Mouse (Mus musculus): ENCODE measurements around the gene 9530003J23Rik. TPM values are rescaled to one million over a fixed set of nuclear protein-coding genes. Genes with fewer than 3 reads are reported as not detected.
A peak's percentile ranks its signal among the peaks of the same experiment; 100 is the strongest.

The 9530003J23Rik gene
- polyA plus RNA-seq, 1 experiment from 2014 or later, result 3.3 TPM

DNA sequence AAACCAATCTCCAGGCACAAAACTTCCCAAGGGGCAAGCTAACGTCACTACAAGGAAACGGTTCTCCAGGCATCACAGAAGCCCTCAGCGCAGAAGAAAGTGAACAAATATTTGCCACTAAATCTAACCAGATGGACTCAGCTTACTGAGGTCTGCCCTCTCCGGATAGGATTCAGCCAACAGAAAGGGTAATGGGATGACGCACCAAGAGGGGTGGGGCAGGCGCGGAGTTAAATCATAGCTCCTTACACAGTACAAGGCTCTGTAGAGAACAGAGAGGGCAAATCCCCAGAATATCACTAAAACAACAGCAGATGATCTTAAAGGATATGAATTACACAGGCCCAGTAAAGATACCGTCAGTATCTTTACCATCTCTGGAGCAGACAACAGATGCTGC lies 20.2 kb downstream of the 9530003J23Rik start:
- no peak for DNase-seq (ENCODE audit: low spot score)
- 95% methylated on average over 8 of the region's 8 CpGs for WGBS

DNA sequence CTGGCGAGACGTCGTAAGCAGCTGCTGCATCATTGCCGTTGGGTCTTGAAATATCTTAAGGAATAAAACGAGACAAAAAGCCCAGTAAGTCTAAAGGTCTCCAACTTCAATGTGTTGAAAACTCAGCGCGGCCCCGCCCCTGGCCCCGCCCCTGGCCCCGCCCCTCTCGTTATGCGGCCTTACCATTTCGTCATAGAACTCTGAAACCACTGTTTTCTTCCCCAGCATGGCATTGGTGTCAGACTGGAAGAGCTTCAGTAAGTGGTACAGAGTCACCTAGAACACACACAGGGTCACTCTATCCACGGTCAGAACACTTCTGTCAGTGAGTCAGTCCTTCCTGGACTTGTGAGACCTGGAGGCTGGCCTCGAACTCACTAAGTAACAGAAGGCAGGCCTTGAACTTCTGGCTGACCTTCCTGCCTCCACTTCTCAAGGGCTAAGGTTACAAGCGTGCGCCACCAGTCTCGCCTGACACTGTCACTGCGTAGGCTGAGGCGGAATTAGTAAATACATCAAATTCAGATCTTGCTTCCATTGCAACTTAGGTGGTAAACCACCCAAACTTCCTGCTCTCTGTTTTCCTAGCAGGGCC lies 21.2 kb downstream of the 9530003J23Rik start:
- H3K4me2 ChIP-seq (replicated peaks; ENCODE audit: low read depth, low read length), result no peak overlapping the region
- H3K27me3 ChIP-seq (replicated peaks; ENCODE audit: insufficient read depth, low read length), result no peaks in the 10 kb centered on the region
- TF ChIP-seq EP300 (IDR thresholded peaks at IDR 0.05) (no peak), CTCF (IDR thresholded peaks at IDR 0.05) (no peak)
- H3K4me1 ChIP-seq (ENCODE audit: insufficient read depth, low read depth, low read length), result no peaks in the 10 kb centered on the region
- ATAC-seq (no peak), DNase-seq (ENCODE audit: low spot score) (no peak)
- H3K4me3 ChIP-seq (ENCODE audit: low read depth, low read length), result no peak overlapping the region
- peaks cover 40% of the 10 kb centered on the region for H3K36me3 ChIP-seq (ENCODE audit: insufficient read depth, low read length)
- H3K27ac ChIP-seq (ENCODE audit: low read length), result no peak overlapping the region
- H3K9ac ChIP-seq (replicated peaks; ENCODE audit: low read depth), result no peak overlapping the region
- 84% methylated on average over 20 of the region's 20 CpGs for WGBS
- H3K9me3 ChIP-seq (ENCODE audit: low read length), result no peaks in the 10 kb centered on the region

More for the DNA sequence above, 20.2 kb downstream of the 9530003J23Rik start:
- Histone ChIP-seq H3K4me3 (ENCODE audit: low read depth, low read length) (no peak overlapping the region), H3K9me3 (ENCODE audit: low read length) (no peaks in the 10 kb centered on the region), H3K4me1 (ENCODE audit: insufficient read depth, low read depth, low read length) (no peaks in the 10 kb centered on the region), H3K27ac (ENCODE audit: low read length) (no peak overlapping the region), H3K36me3 (ENCODE audit: insufficient read depth, low read length) (peaks cover 42% of the 10 kb centered on the region), H3K4me2 (replicated peaks; ENCODE audit: low read depth, low read length) (no peak overlapping the region), H3K9ac (replicated peaks; ENCODE audit: low read depth) (no peak overlapping the region), H3K27me3 (replicated peaks; ENCODE audit: insufficient read depth, low read length) (no peaks in the 10 kb centered on the region)
- no peak for ATAC-seq
- TF ChIP-seq CTCF (IDR thresholded peaks at IDR 0.05) (no peak), EP300 (IDR thresholded peaks at IDR 0.05) (no peak)

DNA sequence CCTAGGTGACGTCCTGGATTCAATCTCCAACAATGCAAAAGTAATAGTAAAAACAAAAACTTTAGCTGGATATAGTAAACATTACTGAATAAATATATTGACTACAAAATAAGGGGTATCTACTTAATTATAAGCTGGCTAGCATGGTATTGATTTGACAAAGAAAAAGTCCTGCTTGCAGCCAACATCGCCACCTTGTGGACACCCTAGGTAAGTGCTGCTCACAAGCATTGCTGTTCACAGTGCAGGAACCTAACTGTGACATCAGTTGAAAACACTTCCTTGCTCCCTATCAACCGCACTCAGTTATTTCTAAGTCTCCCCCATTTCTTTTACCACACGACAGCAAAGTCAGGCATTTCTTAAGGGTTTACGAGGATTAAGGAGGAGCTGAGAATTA lies 21.7 kb downstream of the 9530003J23Rik start:
- H3K9ac ChIP-seq (replicated peaks; ENCODE audit: low read depth), result no peak overlapping the region
- TF ChIP-seq EP300 (IDR thresholded peaks at IDR 0.05) (no peak), CTCF (IDR thresholded peaks at IDR 0.05) (peak; percentile 88)
- H3K4me3 ChIP-seq (ENCODE audit: low read depth, low read length), result no peak overlapping the region
- H3K36me3 ChIP-seq (ENCODE audit: insufficient read depth, low read length), result peaks cover 34% of the 10 kb centered on the region
- 69% methylated on average over 5 of the region's 5 CpGs for WGBS
- no peak overlapping the region for H3K27ac ChIP-seq (ENCODE audit: low read length)
- 0 out of 2 replicates have a peak, but pooled peaks have one; percentile 34 for ATAC-seq
- H3K4me2 ChIP-seq (replicated peaks; ENCODE audit: low read depth, low read length), result no peak overlapping the region
- no peaks in the 10 kb centered on the region for H3K27me3 ChIP-seq (replicated peaks; ENCODE audit: insufficient read depth, low read length)
- no peaks in the 10 kb centered on the region for H3K4me1 ChIP-seq (ENCODE audit: insufficient read depth, low read depth, low read length)
- H3K9me3 ChIP-seq (ENCODE audit: low read length), result no peaks in the 10 kb centered on the region
- DNase-seq (ENCODE audit: low spot score), result peak; percentile 52

DNA sequence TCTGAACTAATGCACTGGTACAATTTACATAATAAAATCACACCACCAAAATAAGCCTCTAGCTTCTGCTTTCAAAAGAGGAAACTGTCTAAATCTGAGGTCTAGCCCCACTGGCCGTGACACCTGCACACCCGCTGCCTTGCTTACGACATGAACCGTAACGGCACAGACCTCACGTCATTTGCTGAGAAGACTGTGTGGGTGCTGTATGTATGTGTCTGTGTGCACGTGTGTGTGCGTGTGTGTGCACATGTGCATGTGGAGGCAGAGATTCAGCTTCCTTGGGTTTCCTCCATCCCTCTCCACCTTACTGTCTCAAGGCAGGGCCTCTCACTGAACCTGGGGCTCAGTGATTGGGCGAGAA lies 22.4 kb downstream of the 9530003J23Rik start:
- 90% methylated on average over 9 of the region's 9 CpGs for WGBS
- DNase-seq (ENCODE audit: low spot score), result peak; percentile 33
- H3K4me2 ChIP-seq (replicated peaks; ENCODE audit: low read depth, low read length), result no peak overlapping the region
- no peak overlapping the region for H3K4me3 ChIP-seq (ENCODE audit: low read depth, low read length)
- no peak for TF ChIP-seq EP300 (IDR thresholded peaks at IDR 0.05)
- TF ChIP-seq CTCF (IDR thresholded peaks at IDR 0.05), result no peak
- peaks cover 28% of the 10 kb centered on the region for H3K36me3 ChIP-seq (ENCODE audit: insufficient read depth, low read length)
- ATAC-seq, result peak; percentile 61
- no peaks in the 10 kb centered on the region for H3K9me3 ChIP-seq (ENCODE audit: low read length)
- H3K9ac ChIP-seq (replicated peaks; ENCODE audit: low read depth), result no peak overlapping the region
- H3K27me3 ChIP-seq (replicated peaks; ENCODE audit: insufficient read depth, low read length), result no peaks in the 10 kb centered on the region
- no peak overlapping the region for H3K27ac ChIP-seq (ENCODE audit: low read length)
- no peaks in the 10 kb centered on the region for H3K4me1 ChIP-seq (ENCODE audit: insufficient read depth, low read depth, low read length)

DNA sequence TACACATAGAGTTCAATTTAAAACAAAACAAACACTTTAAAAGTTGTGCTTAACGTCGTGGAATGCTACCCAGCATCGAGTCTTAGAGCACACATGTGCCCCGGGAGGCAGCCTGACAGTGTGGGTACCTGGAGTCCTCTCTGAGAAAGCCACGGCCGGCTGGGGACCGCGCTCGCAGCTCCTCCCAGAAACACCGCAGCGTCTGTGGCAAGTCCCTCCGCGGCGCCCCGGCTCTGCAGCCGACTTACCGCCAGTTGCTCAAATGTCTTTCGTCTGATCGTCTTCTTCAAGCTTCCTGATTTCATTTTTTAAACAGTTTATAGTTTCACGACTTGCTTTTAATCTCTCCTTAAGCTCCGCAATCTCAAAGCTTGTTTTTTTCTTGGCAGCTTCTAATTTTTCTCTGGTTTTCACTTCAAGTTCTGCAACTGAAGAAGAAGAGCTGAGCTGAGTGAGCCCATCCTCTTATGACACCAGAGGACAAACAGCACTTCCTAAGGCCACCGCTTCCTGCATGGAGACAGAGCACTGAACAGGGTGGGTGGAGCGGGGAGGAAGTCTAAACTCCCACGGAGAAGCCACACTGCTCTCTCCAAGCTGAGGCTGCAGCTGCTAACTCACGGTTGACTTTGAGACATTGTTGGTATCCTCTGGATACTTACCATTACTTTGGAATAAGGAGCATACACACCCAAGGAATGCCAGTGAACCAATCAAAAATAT lies 22.9 kb downstream of the 9530003J23Rik start:
- no peaks in the 10 kb centered on the region for H3K4me1 ChIP-seq (ENCODE audit: insufficient read depth, low read depth, low read length)
- no peaks in the 10 kb centered on the region for H3K9me3 ChIP-seq (ENCODE audit: low read length)
- 83% methylated on average over 25 of the region's 25 CpGs for WGBS
- TF ChIP-seq EP300 (IDR thresholded peaks at IDR 0.05) (no peak), CTCF (IDR thresholded peaks at IDR 0.05) (no peak)
- ATAC-seq (0 out of 2 replicates have a peak, but pooled peaks have one; percentile 39), DNase-seq (ENCODE audit: low spot score) (no peak)
- H3K4me3 ChIP-seq (ENCODE audit: low read depth, low read length), result no peak overlapping the region
- H3K9ac ChIP-seq (replicated peaks; ENCODE audit: low read depth), result no peak overlapping the region
- H3K27me3 ChIP-seq (replicated peaks; ENCODE audit: insufficient read depth, low read length), result no peaks in the 10 kb centered on the region
- H3K27ac ChIP-seq (ENCODE audit: low read length), result no peak overlapping the region
- H3K36me3 ChIP-seq (ENCODE audit: insufficient read depth, low read length), result peaks cover 27% of the 10 kb centered on the region
- H3K4me2 ChIP-seq (replicated peaks; ENCODE audit: low read depth, low read length), result no peak overlapping the region

DNA sequence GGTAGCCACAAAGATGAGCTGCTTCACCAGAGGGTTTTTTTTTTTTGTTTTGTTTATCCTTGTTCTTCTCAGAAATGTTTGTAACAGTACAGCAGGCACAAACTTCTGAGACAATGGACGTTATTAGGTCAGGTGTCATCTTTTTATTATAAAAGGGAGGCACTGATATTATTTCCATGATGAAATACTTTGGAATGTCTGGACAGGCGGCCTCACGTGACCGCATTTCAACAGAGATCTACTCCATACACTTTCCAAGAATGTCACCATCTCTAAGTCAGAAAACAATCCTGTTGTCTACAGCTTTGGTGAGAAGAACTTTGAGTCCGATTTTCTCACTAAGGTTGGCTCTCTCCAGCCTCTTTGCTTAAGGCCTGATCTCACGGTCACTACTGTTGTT lies 27.5 kb downstream of the 9530003J23Rik start:
- WGBS, result 75% methylated on average over 6 of the region's 6 CpGs
- Histone ChIP-seq H3K4me3 (ENCODE audit: low read depth, low read length) (no peak overlapping the region), H3K27ac (ENCODE audit: low read length) (no peak overlapping the region), H3K9ac (replicated peaks; ENCODE audit: low read depth) (no peak overlapping the region), H3K4me2 (replicated peaks; ENCODE audit: low read depth, low read length) (no peak overlapping the region), H3K27me3 (replicated peaks; ENCODE audit: insufficient read depth, low read length) (no peaks in the 10 kb centered on the region), H3K36me3 (ENCODE audit: insufficient read depth, low read length) (peaks cover 5% of the 10 kb centered on the region), H3K9me3 (ENCODE audit: low read length) (no peaks in the 10 kb centered on the region), H3K4me1 (ENCODE audit: insufficient read depth, low read depth, low read length) (0 out of 2 replicates have a peak, but pooled peaks cover 3% of the 10 kb centered on the region)
- no peak for TF ChIP-seq CTCF (IDR thresholded peaks at IDR 0.05)
- TF ChIP-seq EP300 (IDR thresholded peaks at IDR 0.05), result 0 out of 2 replicates have a peak, but pooled peaks have one; percentile 12
- 0 out of 2 replicates have a peak, but pooled peaks have one; percentile 18 for ATAC-seq
- DNase-seq (ENCODE audit: low spot score), result peak; percentile 69

All from lung, postnatal 0 days (tissue).